Mouse (Mus musculus) lung, postnatal 0 days (tissue): ENCODE measurements around the gene Nrros. TPM values are rescaled to one million over a fixed set of nuclear protein-coding genes. Genes with fewer than 3 reads are reported as not detected.

Source experiments
- ATAC-seq: fragments of 200-750 bp; cut with Nextera tagmentation; 2 replicates; pipeline ENCODE4 v1.8.0; 2017; ENCODE audit warnings: moderate library complexity
- DNase-seq: peaks from one replicate; pipeline ENCODE4 v3.0.0-alpha.2; 2016; ENCODE audit warnings: low spot score
- H3K27ac ChIP-seq: fragments of 300-500 bp; sonication (generic); 2 replicates; pipeline ENCODE4 v1.5.1; 2014; ENCODE audit warnings: antibody characterized with exemption, mild to moderate bottlenecking, low read length, mixed read lengths
- H3K27me3 ChIP-seq: fragments of 300-500 bp; sonication (generic); replicated peaks from 2 replicates; pipeline ENCODE4 v1.6.1; 2014; ENCODE audit warnings: low read length, mixed read lengths; ENCODE audit not compliant: insufficient read depth
- H3K36me3 ChIP-seq: fragments of 300-500 bp; sonication (generic); 2 replicates; pipeline ENCODE4 v1.6.1; 2014; ENCODE audit warnings: low read length, mixed read lengths; ENCODE audit not compliant: insufficient read depth
- H3K4me1 ChIP-seq: fragments of 300-500 bp; sonication (generic); 2 replicates; pipeline ENCODE4 v1.6.1; 2014; ENCODE audit warnings: antibody characterized with exemption, low read depth, low read length, mixed read lengths; ENCODE audit not compliant: insufficient read depth
- H3K4me2 ChIP-seq: fragments of 300-500 bp; sonication (generic); replicated peaks from 2 replicates; pipeline ENCODE4 v1.6.1; 2014; ENCODE audit warnings: low read depth, mild to moderate bottlenecking, low read length, moderate library complexity, mixed read lengths
- H3K4me3 ChIP-seq: fragments of 300-500 bp; sonication (generic); 2 replicates; pipeline ENCODE4 v1.5.1; 2014; ENCODE audit warnings: low read depth, low read length
- H3K9ac ChIP-seq: fragments of 300-500 bp; sonication (generic); replicated peaks from 2 replicates; pipeline ENCODE4 v1.6.1; 2014; ENCODE audit warnings: low read depth, mild to moderate bottlenecking
- H3K9me3 ChIP-seq: fragments of 300-500 bp; sonication (generic); 2 replicates; pipeline ENCODE4 v1.6.1; 2016; ENCODE audit warnings: low read length, mixed read lengths
- CTCF ChIP-seq: IDR thresholded peaks from 2 replicates; pipeline ENCODE4 v1.5.1; 2016; ENCODE audit warnings: antibody characterized with exemption, mild to moderate bottlenecking
- EP300 ChIP-seq: IDR thresholded peaks from 2 replicates; pipeline ENCODE4 v1.6.1; 2016; ENCODE audit warnings: antibody characterized with exemption, mild to moderate bottlenecking, control low read depth
- WGBS: fragments of 180-500 bp; shearing (Covaris S2); extraction: QIAGEN DNeasy Blood & Tissue Kit; methylation state at CpG from one replicate; pipeline ENCODE4 v1.1.7; 2014; 5-methylcytosine and 5-hydroxymethylcytosine counted together
- polyA plus RNA-seq: library from polyadenylated mRNA; unstranded; fragments of >200 nt; fragmentation: Nextera tagmentation; extraction: Ambion mirVana; gene quantifications from 2 replicates; pipeline ENCODE4 v1.2.1, GENCODE M21; 2015

The Nrros gene
- polyA plus RNA-seq, 1 experiment from 2014 or later: 31.5 TPM

DNA sequence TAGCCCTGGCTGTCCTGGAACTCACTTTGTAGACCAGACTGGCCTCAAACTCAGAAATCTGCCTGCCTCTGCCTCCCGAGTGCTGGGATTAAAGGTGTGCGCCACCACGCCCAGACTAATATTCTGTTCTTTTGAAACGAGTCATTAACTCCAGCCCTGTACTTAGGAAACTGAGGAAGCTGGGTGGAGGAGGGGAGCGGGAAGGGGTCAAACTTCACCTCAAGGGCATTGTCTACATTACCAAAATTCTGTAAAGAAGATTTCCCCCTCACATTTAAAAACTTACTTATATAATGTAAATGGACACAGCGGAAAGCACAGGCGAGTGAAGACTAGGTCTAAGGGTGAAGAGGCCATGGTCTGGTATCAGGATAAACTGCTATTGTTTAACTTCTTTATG is 41.4 kb downstream of the Nrros start:
- 83% methylated on average over 7 of the region's 7 CpGs for WGBS
- TF ChIP-seq CTCF (no peak), EP300 (no peak)
- Histone ChIP-seq H3K36me3 (no peaks in the 10 kb centered on the region), H3K9ac (no peak overlapping the region), H3K27me3 (no peaks in the 10 kb centered on the region), H3K4me1 (no peaks in the 10 kb centered on the region; the same call in 1 of the 2 replicates), H3K4me2 (no peak overlapping the region), H3K27ac (no peak overlapping the region), H3K9me3 (no peaks in the 10 kb centered on the region), H3K4me3 (no peak overlapping the region)
- no peak for ATAC-seq
- DNase-seq: no peak

DNA sequence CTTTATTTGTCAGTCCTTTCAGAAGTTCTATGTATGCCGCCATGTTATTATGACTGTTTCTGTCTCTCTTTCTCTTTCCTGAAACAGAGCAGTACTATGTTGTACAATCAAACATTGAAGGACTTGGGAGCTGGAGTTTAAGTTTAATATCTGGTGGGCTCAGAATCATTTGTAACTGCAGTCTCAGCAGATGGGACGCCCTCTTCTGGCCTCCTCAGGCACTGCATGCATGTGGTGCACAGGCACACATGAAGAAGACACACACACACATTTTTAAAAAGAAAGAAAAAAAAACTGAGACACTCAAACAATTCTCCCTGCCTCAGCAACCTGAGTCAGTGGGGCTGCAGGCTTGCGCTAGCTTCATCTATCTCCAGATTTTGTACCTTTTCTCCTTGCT is 44.9 kb downstream of the Nrros start:
- TF ChIP-seq CTCF (0 out of 2 replicates have a peak, but pooled peaks have one; percentile 16), EP300 (no peak)
- Histone ChIP-seq H3K9me3 (no peaks in the 10 kb centered on the region), H3K36me3 (no peaks in the 10 kb centered on the region), H3K27me3 (no peaks in the 10 kb centered on the region), H3K4me3 (no peak overlapping the region), H3K9ac (no peak overlapping the region), H3K4me2 (no peak overlapping the region), H3K4me1 (peaks cover 6% of the 10 kb centered on the region; the same call in 1 of the 2 replicates), H3K27ac (no peak overlapping the region)
- ATAC-seq: no peak
- no peak for DNase-seq
- 78% methylated on average over 3 of the region's 3 CpGs for WGBS

DNA sequence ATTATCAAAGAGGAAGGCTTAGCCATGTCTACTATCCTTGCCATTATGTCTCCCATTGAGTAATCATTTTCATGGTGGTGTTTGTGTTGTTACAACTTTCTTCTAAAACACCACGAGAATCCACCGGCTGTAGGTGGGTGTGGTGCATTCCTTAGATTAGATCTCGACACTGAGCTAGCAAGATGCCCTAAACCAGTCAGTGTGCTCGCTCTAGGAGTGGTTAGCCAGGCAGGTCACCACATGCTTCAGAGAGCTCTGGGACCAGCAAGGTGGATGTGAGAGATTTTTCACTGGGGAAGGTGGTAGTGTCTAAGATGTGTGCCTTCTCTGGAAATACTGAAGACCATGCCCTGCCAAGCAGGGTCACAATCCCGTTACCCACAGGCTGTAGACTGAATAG is 49.2 kb downstream of the Nrros start:
- H3K4me2 ChIP-seq: no peak overlapping the region
- no peaks in the 10 kb centered on the region for H3K9me3 ChIP-seq
- 22% methylated on average over 5 of the region's 5 CpGs for WGBS
- H3K9ac ChIP-seq: no peak overlapping the region
- peaks cover 11% of the 10 kb centered on the region; the same call in 1 of the 2 replicates for H3K4me1 ChIP-seq
- H3K27me3 ChIP-seq: no peaks in the 10 kb centered on the region
- no peak overlapping the region for H3K4me3 ChIP-seq
- no peaks in the 10 kb centered on the region for H3K36me3 ChIP-seq
- no peak for TF ChIP-seq EP300
- no peak for TF ChIP-seq CTCF
- no peak overlapping the region for H3K27ac ChIP-seq
- no peak for DNase-seq
- ATAC-seq: no peak

- Histone ChIP-seq H3K4me1 (peaks cover 11% of the 10 kb centered on the region; the same call in 1 of the 2 replicates), H3K9me3 (no peaks in the 10 kb centered on the region), H3K27ac (0 out of 2 replicates have a peak overlapping the region, but pooled peaks have one; percentile 20), H3K36me3 (no peaks in the 10 kb centered on the region), H3K4me2 (no peak overlapping the region), H3K9ac (no peak overlapping the region), H3K27me3 (no peaks in the 10 kb centered on the region), H3K4me3 (no peak overlapping the region)
- DNase-seq: no peak
- TF ChIP-seq CTCF: no peak
- no peak for TF ChIP-seq EP300
- WGBS: 29% methylated on average over 6 of the region's 6 CpGs
- ATAC-seq: no peak
Measured at GRCm38 (mm10) chr16:32115781-32116180, 49.6 kb downstream of the Nrros start.

DNA sequence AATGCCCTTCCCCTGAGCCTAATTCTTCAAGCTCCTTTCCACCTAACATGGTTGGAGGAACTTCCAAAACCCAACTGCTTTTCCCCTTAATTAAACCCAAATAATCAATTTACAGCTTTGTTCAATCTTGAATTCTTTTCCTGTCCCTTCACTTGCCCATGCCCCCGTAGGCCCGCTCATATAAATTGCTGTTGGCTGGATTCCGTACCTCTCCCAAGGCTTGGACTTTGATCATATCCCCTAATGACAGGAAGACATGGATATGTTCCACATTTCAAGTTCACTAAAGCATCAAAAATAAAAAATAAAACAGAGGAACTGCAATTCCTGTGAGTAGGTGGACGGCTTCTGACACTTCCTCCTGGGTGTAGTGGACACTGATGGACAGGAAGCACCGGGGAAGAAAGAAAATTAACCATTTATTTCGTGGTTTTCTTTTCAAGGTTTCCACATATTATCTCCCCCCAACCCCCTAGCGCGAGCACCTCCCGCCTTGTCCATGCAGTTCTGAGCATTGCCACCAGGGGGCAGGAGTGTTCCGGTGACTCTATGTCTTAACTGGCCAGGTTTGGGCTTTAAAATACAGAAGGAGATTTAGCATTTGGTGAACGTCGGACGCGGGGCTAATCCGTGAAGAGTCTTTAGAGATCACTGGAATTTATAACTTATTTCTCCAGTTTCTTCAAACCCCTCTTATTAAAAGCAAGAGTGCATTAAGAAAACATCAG is 50.3 kb downstream of the Nrros start:
- Histone ChIP-seq H3K4me2 (no peak overlapping the region), H3K4me1 (peaks cover 11% of the 10 kb centered on the region; the same call in 1 of the 2 replicates), H3K9ac (no peak overlapping the region), H3K4me3 (no peak overlapping the region), H3K27ac (peak overlapping the region; percentile 40), H3K36me3 (no peaks in the 10 kb centered on the region), H3K9me3 (no peaks in the 10 kb centered on the region), H3K27me3 (no peaks in the 10 kb centered on the region)
- WGBS: 10% methylated on average over 15 of the region's 15 CpGs
- peak; percentile 81 for DNase-seq
- TF ChIP-seq EP300 (peak; percentile 55; the same call in 1 of the 2 replicates), CTCF (peak; percentile 97)
- ATAC-seq: peak; percentile 42

DNA sequence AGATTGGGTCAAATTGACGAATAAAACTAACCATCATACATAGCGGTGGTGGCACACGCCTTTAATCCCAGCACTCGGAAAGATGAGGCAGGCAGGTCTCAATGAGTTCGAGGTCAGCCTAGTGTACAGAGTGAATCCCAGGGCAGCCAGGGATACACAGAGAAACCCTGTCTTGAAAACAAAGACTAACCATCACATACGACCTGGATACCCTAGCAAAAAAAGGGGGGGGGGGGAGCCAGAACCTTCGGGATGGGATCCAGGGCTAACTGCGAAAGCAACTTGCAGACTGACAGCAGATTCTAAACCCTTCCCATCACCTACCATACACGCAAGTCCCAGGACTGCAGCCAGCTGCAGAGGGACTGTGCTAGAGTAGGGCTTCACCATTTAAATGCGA is 51.0 kb downstream of the Nrros start:
- DNase-seq: no peak
- no peaks in the 10 kb centered on the region for H3K36me3 ChIP-seq
- no peak overlapping the region for H3K9ac ChIP-seq
- H3K27me3 ChIP-seq: no peaks in the 10 kb centered on the region
- peak overlapping the region; percentile 40; the same call in 1 of the 2 replicates for H3K27ac ChIP-seq
- 79% methylated on average over 10 of the region's 10 CpGs for WGBS
- no peak overlapping the region for H3K4me3 ChIP-seq
- no peak overlapping the region for H3K4me2 ChIP-seq
- TF ChIP-seq EP300 (no peak), CTCF (no peak)
- peaks cover 11% of the 10 kb centered on the region; the same call in 1 of the 2 replicates for H3K4me1 ChIP-seq
- no peak for ATAC-seq
- H3K9me3 ChIP-seq: no peaks in the 10 kb centered on the region
